Mouse (Mus musculus): ENCODE measurements at regions not wholly inside any gene's neighbourhood (a gene's known extent, or its start where the extent isn't known, plus 50 kb on each side); places are given as distances from the start of the nearest gene placed in this dataset.

- TF ChIP-seq CTCF (IDR thresholded peaks at IDR 0.05; ENCODE audit: low read depth, low read length) (no peak), POLR2A (IDR thresholded peaks at IDR 0.05; ENCODE audit: borderline replicate concordance, low read depth, low read length) (no peak)
These were observed 1079.2 kb downstream of the Mat2b start for GRCm38 (mm10) chr11:39615843-39616242.

All from bone marrow macrophage, adult 2 months (primary cell).